Mouse (Mus musculus) adrenal gland (tissue): ENCODE data around the gene Tspan13.

Experiments used
- intact Hi-C: fragments of 180-260 bp; cut with DNase I; formaldehyde crosslinking; loops from one replicate; pipeline ENCODE4 v1.15.1; 2025

The Tspan13 gene

DNA sequence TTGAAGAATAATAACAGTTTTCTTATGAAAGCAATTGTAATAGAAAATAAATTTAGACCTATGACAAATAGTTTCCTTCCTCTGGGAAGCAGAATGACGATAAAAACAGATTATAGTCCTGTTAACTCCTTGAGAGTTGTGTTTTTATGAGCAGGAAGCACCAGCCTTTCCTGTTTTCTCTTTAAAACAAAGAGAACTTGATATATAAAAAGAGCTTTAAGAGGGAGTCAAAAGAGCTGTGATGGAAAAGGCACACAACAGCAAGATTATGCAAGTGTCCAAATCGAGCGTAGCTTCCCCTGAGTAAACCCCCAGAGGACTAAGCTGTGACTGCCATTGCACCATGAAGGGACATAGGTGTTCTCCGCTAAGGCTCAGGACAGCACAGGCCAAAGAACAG lies 9.9 kb downstream of the Tspan13 start:
- intact Hi-C loops: no loop called here

DNA sequence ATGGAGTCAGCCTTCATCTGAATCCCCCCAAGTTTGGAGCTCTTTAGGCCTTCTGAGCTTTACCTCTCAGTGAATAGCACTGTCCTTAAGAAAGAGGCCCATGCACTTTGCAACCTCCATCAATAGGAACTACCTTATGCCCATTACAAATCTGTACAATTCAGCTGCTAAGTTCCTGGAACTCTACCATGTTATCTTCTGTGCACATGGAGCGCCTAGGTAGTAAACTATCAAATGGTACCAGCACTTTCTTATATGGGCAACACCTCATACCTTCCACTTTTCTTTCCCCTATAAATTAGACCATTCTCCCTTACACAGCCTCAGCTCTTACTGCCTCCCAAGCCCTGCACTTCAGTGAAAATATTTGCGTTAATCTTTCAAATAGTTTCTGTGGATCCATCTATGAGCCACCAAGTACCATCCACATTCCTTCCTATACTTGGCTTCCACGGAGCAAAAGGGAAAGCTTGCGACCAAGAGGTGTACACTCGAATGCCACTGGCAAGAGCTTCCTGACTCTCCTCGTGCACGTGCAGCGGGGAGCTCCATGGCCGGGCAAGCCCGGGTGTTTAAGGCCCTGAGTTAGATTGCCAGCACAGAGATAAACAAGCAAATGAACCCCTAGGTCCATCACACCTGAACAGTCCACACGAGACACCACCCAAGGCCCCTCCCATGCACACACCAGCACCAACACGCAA lies 11.5 kb downstream of the Tspan13 start:
- intact Hi-C loops: no loop called here

DNA sequence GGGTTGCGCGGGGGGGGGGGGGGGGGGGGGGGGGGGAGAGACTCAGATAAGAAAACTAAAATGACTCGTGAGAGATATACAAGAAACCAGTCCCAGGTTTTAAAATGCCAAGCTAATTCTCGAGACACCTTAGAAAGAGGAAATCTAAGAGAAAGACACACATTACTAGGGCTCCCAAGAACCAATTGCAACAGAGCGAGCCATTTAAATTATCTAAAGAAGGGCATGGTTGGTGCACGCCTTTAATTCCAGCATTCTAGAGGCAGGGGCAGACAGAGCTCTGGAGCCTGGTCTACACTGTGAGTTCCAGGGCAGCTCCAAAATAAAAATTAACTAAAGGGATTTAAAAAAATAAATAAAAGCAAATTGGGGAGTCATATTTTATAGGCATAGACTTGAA lies 12.6 kb downstream of the Tspan13 start:
- intact Hi-C loops: no loop called here

GRCm38 (mm10) chr12:36028968-36029645 lies 13.2 kb downstream of the Tspan13 start:
- intact Hi-C loops: no loop called here

DNA sequence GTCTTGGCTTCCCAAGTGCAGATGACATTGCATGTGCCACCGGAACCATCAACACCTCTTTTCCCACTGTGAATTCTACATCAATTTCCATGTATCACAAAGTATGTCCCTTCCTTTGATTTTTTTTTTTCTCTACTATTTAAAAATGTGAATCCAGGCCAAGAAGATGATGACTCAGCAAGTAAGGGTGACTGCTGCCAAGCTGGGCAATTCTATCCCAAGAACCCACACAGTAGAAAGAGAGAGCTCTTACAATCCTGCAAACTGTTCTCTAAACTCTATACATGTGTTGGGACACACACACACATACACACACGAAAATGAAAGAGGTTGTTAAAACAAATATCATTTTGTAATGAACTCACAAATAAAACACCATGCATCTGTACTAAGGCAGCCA lies 15.1 kb downstream of the Tspan13 start:
- intact Hi-C loops: no loop called here

- intact Hi-C loops: no loop called here
Measured at GRCm38 (mm10) chr12:36026126-36026525, 16.2 kb downstream of the Tspan13 start.

GRCm38 (mm10) chr12:36020710-36021109 lies 21.6 kb downstream of the Tspan13 start:
- intact Hi-C loops: no loop called here

GRCm38 (mm10) chr12:36020081-36020480 lies 22.2 kb downstream of the Tspan13 start:
- intact Hi-C loops: no loop called here

GRCm38 (mm10) chr12:36019572-36019971 lies 22.7 kb downstream of the Tspan13 start:
- intact Hi-C loops: no loop called here

GRCm38 (mm10) chr12:36017791-36018190 lies 24.5 kb downstream of the Tspan13 start:
- intact Hi-C loops: no loop called here

DNA sequence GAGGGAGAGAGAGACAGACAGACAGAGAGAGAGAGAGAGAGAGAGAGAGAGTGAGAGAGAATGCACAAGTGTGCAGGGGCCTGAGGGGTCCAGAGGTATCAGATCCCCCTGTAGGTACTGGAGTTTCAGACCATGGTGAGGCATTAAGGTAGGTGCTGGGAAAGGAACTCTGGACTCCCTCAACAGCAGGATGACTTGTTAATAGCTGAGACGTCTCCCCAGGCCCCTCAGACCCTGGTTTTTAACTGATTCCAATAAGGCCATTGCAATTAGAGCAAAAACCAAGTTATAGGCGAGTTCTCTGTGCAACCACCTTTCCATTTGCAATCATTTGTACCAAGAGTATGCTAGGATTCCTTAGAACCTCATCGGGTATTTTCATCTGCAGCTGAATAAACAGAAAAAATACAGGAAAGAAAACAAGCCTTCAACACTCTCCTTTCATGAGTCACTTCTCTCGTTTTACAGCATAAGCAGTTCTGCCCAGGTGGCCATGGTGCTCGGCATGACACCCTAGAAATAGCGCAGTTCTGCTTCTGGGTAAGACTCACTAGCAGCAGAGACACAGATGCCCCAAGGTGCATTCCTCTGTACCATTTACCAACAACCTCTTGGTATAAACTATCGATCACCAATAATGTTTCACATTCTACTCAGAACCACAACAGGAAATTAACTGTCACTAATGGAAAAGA lies 28.9 kb downstream of the Tspan13 start:
- intact Hi-C loops: no loop called here

DNA sequence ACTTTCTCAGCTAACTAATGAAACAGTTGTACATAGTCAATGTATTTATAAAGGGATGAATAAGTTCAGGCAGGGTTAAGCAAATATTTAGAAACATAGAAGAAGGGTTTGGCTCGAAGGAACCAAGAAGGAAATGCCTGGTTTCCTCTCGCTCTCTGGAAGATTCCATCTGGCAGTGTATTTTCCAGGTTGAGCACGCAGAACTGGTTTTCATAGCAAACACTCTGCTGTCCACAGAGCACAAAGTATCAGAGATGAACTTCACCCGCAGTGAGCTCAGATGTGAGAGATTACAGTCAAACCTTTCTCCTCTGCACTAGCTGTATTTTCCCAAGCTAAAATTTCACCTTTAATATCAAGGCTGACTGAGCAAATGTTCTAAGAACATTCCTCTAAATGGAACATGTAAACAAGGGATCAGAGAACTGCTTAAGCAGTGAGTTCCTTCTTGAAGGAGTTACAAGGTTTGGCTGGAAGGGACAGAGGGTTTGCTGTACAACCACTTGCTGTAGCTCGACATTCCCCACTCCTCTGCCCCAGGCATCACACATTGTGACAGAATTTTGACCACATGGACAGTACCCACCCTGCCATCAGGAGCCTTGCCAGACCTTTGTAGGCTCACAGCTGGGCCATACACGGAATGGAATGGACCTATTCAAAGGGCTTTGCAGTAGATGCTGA lies 33.8 kb downstream of the Tspan13 start:
- intact Hi-C loops: no loop called here

DNA sequence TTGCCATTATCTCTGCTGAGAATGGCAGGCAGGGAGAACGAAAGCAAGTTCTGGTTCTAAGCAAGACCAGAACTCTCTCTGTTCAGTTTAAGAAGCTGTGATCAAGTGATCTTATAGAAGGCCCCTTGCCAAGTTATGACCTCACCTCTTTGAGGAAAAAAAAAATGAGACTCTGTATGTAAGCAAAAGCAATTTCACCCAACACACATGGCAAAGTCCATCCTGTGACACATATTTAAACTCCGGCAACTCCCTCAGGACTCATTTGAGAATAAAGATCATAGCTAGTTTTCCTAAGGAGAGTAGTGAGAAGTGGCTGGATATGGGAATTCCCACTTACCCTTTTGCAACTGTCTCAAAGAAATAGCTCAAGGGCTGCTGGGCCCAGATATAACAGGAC lies 34.7 kb downstream of the Tspan13 start:
- intact Hi-C loops: no loop called here

DNA sequence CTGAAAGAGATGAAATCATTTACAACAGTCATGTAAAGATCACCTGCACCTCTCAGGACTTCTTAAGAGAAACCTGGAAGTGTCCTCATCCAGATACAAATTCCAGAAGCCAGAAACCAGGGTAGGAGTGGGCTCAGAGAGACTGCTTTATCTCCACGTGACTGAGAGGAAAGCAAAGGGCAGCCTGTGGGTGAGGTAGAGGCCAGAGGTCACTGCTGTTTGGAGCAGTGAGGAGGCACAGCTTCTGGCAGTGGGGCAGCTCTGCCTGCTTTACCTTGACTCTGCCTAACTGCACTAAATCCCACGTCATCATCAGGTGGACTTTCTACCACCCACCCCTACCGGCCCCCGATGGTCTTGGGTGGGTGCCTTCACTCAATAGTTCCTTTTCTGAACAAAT lies 37.6 kb downstream of the Tspan13 start:
- intact Hi-C loops: no loop called here

DNA sequence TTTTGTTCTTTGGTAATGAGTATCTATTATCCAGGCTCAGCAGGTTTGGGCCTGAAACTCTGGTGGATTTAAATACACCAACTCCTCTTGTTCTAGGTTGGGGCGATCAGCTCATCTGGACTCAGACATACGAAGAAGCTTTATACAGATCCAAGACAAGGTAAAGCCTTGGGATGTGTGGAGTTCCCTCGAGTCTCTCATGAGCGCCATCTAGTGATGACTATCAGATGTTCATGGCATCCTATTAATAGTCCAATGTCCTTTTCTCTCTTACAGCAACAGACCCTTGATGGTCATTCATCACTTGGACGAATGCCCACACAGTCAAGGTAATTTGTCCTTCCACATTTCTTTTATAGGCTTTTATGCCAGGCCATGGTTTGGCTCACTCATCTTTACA lies 46.5 kb downstream of the Tspan13 start:
- intact Hi-C loops: loop anchor here (5.0 kb wide), 1 partner anchor 98 kb away; no protein-coding TSS in a partner anchor

DNA sequence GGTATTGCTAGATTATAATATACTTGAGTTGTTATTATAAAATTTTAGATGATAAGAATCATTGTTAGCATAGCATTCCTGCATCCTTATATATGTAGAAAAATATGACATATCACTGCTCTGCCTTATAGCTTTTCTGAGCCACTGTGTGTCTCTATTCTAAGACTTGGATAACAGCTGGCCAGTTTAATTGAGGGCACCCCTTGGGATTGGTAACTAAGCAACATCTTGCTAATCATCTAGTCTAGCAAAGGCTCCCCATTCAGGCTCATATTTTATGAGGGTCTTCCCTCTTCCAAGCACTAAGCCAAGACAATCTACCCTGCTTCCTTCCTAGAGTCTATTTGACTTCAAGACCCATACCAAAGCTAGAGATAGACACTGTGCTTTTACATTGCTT lies 48.2 kb downstream of the Tspan13 start:
- intact Hi-C loops: no loop called here

DNA sequence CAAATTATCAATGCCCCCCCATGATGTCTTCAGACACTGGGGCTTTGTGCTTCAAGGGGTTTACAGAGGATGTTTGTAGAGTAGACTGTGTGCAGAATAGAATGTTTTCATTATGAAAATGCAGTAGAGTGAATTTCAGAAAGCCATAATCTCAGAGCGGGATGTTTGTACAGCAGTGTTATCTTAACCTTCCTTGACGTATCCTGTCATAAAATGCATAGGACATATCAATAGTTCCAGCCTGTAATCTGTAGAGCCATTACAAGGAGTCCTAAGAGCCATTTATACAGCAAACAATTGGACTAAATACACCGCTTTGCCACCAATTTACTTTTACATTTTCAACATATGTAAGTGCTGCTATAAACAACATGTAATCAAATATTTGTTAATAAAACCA lies 48.7 kb downstream of the Tspan13 start:
- intact Hi-C loops: no loop called here

DNA sequence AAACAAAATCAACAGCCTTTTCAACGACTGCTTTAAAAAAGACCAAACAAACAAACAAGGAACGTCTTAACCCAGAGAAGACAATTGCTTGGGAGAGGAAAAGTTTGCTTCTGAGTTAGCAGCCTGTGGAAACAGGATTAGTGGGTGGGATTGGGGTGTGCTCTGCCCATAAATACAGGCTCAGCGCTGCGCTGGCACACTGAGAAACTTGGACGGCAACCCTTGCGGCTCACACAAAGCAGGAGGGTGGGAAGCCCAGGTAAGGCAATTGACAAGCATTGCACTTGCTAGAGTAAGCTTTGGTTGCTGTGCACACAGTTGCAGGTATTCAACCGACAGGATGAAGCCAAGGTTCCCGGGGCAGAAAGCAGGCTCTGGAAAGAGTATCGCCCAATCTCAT lies 49.6 kb downstream of the Tspan13 start, which contains the start of gene Agr2:
Gene Agr2, plus strand, starts transcription at position 197 of the 400 bp plus-strand sequence.
- intact Hi-C loops: no loop called here

DNA sequence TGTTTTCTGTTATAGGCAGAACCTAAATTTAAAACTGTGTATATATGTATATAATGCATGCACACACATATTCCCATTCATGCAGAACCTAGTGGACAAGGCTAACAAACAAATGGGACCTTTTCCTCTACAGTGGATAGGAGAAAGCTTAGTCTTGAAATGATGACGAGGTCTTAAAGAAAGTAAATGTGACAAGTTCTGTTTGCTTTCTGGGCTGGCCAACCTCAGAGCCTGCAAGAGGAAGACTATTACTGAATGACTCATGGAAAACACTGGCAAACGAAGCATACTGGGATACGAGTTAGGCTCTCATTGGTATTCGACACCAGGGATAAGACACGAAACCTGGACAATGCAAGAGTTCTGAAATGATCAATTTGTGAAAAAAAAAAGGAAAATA lies 57.6 kb downstream of the Tspan13 start:
- intact Hi-C loops: no loop called here

DNA sequence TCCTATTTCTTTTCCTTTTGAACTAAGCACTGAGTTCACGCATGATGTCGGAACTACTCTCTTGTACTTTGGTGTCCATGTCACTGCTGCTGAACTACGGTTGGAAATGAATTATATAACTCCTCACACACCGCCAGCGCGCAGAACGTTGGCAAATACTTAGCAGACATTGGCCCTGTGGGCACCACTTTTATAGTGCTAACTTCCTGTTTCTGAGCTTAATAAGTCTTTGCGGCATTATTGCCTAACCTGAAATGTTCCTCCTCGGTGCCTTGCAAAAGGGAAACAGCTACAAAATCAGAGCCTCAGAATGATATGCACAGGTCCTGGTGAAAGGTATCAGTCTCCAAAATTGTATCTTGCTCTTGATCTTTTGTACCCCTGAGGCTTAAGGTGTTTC lies 58.8 kb downstream of the Tspan13 start:
- intact Hi-C loops: no loop called here

GRCm38 (mm10) chr12:35981732-35982360 lies 60.5 kb downstream of the Tspan13 start:
- intact Hi-C loops: no loop called here
